1 mouse cellular context compared by ENCODE assay signal in the genomic region with DNA sequence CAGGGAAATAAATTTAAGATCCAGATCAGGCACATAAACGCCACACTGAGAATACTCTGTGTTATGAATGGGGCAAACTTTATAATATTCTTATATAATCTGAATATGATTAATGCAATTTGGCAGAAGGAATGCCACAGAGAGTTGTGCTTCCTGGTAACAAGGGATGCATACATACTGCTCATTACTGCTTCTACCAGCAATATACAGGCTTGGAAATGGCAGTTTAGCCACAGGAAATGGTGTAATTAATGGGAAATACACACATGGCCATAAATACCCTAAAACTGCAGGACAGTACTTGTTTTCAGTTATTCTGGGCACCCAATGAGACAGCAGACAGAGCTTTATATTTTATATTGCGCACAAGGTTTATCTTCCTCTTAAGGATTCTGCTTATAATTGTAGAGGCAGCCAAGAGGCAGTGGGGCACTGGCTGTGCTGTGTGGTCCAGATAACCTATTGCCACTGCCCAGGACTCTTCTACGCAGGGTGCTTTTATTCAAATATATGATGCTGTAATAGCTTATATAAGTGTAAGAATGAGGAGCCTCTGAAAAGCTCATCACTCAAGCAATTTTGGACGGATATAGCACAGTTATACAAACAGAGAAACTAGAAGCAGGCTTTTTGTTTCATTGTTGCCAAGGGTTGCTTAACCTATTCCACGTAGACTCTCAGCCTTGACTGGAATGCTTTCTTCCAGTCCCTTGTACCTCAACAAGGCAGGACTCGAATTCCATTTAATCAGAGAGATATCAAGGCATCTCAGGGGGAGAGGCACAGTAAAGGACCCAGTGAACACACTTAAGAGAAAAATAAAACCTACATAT.
TF ChIP-seq lines count a peak whose summit lies in the region.

No protein-coding gene starts in this region.

TF ChIP-seq in CH12.LX, 34 proteins besides CTCF, POLR2A, EP300 and RAD21:
- TF ChIP-seq NELFE (IDR thresholded peaks at IDR 0.05; ENCODE audit: low read depth, low read length) (no peak), TBP (conservative IDR thresholded peaks at IDR 0.05; ENCODE audit: low read depth, low read length) (no peak), BHLHE40 (IDR thresholded peaks at IDR 0.05; ENCODE audit: low read depth, low read length) (no peak), E2F4 (IDR thresholded peaks at IDR 0.05; ENCODE audit: insufficient replicate concordance, low read depth, low read length) (no peak), ELF1 (IDR thresholded peaks at IDR 0.05; ENCODE audit: low read depth, low read length) (no peak), MEF2A (IDR thresholded peaks at IDR 0.05; ENCODE audit: borderline replicate concordance, low read depth, low read length) (0 out of 2 replicates have a peak, but pooled peaks have one; percentile 30)
